Mouse (Mus musculus): ENCODE results near the gene Abcg1. TPM values are rescaled to one million over a fixed set of nuclear protein-coding genes. Genes with fewer than 3 reads are reported as not detected.
A peak's percentile ranks its signal among the peaks of the same experiment; 100 is the strongest.

Gene Abcg1
- polyA plus RNA-seq, 1 experiment, result 0.86 TPM

DNA sequence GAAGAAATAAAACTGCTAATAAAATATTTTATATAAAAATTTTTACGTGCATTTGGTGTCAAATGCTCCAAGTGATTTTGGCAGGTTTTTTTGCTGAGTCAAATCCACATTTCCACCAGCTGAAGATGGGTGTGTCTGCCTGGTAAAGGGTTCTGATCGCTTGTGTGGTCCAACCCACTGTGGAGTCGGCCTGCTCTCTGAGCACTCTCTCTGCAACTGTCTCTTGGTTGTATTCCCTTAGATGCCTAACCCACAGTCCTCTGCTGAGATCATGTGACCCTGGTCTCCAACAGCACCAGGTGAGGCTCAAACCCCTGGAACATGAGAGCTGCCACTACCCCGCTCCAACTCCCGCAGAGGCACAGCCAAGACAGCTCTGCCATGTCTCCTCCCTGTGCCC is 60.5 kb downstream of the Abcg1 start:
- Histone ChIP-seq H3K27ac (ENCODE audit: insufficient read depth, low read length) (no peak overlapping the region), H3K4me1 (ENCODE audit: control insufficient read depth, insufficient read depth, low read length) (no peaks in the 10 kb centered on the region), H3K4me3 (ENCODE audit: insufficient read depth, low read length) (no peak overlapping the region)
- TF ChIP-seq POLR2A (IDR thresholded peaks at IDR 0.05; ENCODE audit: low read depth, low read length), result no peak
- no peak for TF ChIP-seq CTCF (IDR thresholded peaks at IDR 0.05; ENCODE audit: borderline replicate concordance, insufficient read depth, low read length)

- no peak for TF ChIP-seq POLR2A (IDR thresholded peaks at IDR 0.05; ENCODE audit: low read depth, low read length)
- TF ChIP-seq CTCF (IDR thresholded peaks at IDR 0.05; ENCODE audit: borderline replicate concordance, insufficient read depth, low read length), result peak; percentile 94
- Histone ChIP-seq H3K4me3 (ENCODE audit: insufficient read depth, low read length) (no peak overlapping the region), H3K27ac (ENCODE audit: insufficient read depth, low read length) (no peak overlapping the region), H3K4me1 (ENCODE audit: control insufficient read depth, insufficient read depth, low read length) (no peaks in the 10 kb centered on the region)
These were observed 62.0 kb downstream of the Abcg1 start for GRCm38 (mm10) chr17:31119429-31119828.

DNA sequence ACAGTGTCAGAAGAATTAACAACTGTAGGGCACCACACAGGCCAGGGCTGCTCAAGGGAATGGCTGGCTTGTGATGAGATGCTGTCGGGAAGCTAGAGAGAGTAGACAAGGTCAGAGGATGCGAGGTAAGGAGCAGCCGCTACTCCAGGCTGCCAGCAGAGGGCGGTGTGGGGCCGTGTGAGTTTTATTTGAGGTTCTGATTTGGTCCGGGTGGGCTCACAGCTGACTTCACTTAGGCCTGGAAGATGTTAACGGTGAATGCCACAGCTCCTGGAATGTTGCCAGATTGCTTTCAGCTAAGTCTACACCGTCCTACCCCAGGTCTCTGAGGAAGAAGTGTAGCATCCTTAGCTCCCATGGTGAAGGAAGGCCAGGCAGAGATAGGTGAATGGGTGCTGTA is 64.5 kb downstream of the Abcg1 start:
- no peaks in the 10 kb centered on the region for H3K4me1 ChIP-seq (ENCODE audit: control insufficient read depth, insufficient read depth, low read length)
- TF ChIP-seq POLR2A (IDR thresholded peaks at IDR 0.05; ENCODE audit: low read depth, low read length), result no peak
- peak; percentile 77 for TF ChIP-seq CTCF (IDR thresholded peaks at IDR 0.05; ENCODE audit: borderline replicate concordance, insufficient read depth, low read length)
- H3K27ac ChIP-seq (ENCODE audit: insufficient read depth, low read length), result no peak overlapping the region
- H3K4me3 ChIP-seq (ENCODE audit: insufficient read depth, low read length), result no peak overlapping the region

- no peak for TF ChIP-seq POLR2A (IDR thresholded peaks at IDR 0.05; ENCODE audit: low read depth, low read length)
- no peak for TF ChIP-seq CTCF (IDR thresholded peaks at IDR 0.05; ENCODE audit: borderline replicate concordance, insufficient read depth, low read length)
- Histone ChIP-seq H3K4me3 (ENCODE audit: insufficient read depth, low read length) (no peak overlapping the region), H3K4me1 (ENCODE audit: control insufficient read depth, insufficient read depth, low read length) (no peaks in the 10 kb centered on the region), H3K27ac (ENCODE audit: insufficient read depth, low read length) (no peak overlapping the region)
These were observed 68.2 kb downstream of the Abcg1 start for GRCm38 (mm10) chr17:31125548-31126266.

DNA sequence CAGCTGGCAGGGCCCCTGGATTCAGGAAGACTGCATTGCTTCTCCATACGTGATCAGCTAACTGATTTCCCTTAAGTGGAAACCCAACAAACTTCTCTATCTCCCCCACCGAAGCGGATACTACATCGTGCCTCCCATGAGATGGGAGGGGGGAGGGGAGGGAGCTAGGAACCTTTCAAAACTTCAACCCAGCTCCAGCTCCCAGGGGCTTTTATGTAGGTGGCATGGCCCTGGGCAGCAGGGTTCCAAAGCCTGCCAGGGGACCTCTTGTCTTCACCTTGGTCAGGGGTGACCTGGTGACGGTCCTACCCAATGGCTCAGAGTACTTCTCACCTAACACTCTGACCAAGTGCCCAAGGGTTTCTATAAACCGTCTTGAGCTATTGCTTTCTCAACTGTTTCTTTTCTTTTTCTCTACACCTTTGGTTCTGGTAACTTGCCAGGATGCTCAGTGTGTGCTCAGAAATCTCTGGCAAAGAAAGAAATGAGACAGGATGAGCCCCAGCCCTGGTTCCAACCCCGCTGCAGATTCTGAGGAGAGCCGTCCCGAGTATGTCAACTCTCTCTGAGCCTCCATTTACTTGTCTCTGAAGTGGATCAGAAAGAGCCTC is 71.3 kb downstream of the Abcg1 start:
- H3K4me1 ChIP-seq (ENCODE audit: control insufficient read depth, insufficient read depth, low read length), result no peaks in the 10 kb centered on the region
- H3K4me3 ChIP-seq (ENCODE audit: insufficient read depth, low read length), result no peak overlapping the region
- TF ChIP-seq CTCF (IDR thresholded peaks at IDR 0.05; ENCODE audit: borderline replicate concordance, insufficient read depth, low read length) (no peak), POLR2A (IDR thresholded peaks at IDR 0.05; ENCODE audit: low read depth, low read length) (no peak)
- no peak overlapping the region for H3K27ac ChIP-seq (ENCODE audit: insufficient read depth, low read length)

GRCm38 (mm10) chr17:31129452-31129851 is 72.0 kb downstream of the Abcg1 start, which contains the start of gene Tff3:
Gene Tff3 (minus strand): TSS chr17:31129646.
- H3K27ac ChIP-seq (ENCODE audit: insufficient read depth, low read length), result no peak within 1 kb of the TSS
- no peak within 1 kb of the TSS for H3K4me3 ChIP-seq (ENCODE audit: insufficient read depth, low read length)
- TF ChIP-seq CTCF (IDR thresholded peaks at IDR 0.05; ENCODE audit: borderline replicate concordance, insufficient read depth, low read length) (no peak), POLR2A (IDR thresholded peaks at IDR 0.05; ENCODE audit: low read depth, low read length) (no peak)
- no peaks in the 10 kb centered on the region for H3K4me1 ChIP-seq (ENCODE audit: control insufficient read depth, insufficient read depth, low read length)

- H3K4me3 ChIP-seq (ENCODE audit: insufficient read depth, low read length), result no peak overlapping the region
- no peaks in the 10 kb centered on the region for H3K4me1 ChIP-seq (ENCODE audit: control insufficient read depth, insufficient read depth, low read length)
- no peak overlapping the region for H3K27ac ChIP-seq (ENCODE audit: insufficient read depth, low read length)
- TF ChIP-seq POLR2A (IDR thresholded peaks at IDR 0.05; ENCODE audit: low read depth, low read length) (no peak), CTCF (IDR thresholded peaks at IDR 0.05; ENCODE audit: borderline replicate concordance, insufficient read depth, low read length) (no peak)
These were observed 73.9 kb downstream of the Abcg1 start for GRCm38 (mm10) chr17:31131269-31131821.

DNA sequence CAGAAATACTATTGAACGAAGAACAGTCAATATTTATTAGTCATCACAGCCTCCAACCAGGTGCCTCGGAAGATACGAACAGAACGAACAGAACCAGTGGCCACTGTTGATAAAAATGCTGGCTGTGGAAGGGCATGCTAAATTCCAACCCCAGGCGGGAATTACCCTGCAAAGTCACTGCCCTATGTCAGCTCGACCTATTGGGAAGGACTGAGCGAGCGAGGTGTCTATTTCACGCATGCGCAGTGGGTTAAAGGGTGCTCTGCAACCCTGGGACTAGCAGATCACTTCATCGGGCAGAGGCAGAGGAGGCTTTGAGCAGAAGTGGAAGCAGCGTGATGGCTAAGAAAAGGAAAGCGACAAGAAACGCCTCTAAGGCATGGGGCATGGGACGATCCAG is 76.3 kb downstream of the Abcg1 start:
- Histone ChIP-seq H3K4me3 (ENCODE audit: insufficient read depth, low read length) (no peak overlapping the region), H3K4me1 (ENCODE audit: control insufficient read depth, insufficient read depth, low read length) (no peaks in the 10 kb centered on the region), H3K27ac (ENCODE audit: insufficient read depth, low read length) (no peak overlapping the region)
- TF ChIP-seq CTCF (IDR thresholded peaks at IDR 0.05; ENCODE audit: borderline replicate concordance, insufficient read depth, low read length) (no peak), POLR2A (IDR thresholded peaks at IDR 0.05; ENCODE audit: low read depth, low read length) (no peak)

DNA sequence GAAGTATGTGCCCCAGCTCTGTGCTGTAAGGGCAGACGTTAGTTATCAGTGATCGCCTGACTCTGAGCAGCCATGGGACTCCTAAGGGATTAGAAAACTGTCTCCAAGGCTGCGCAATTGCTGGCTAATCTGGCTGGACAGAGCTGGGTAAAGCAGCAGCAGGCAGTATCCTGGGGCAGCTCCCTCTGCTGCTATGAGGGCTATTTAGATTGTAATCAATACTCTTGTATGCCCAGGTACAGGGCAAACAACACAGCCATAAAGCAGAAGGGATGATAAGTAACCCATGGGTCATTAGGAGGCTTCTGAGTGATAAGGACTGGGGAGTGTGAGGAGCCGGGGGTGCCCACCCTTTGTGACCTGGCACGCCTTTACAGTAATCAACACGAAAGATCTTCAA is 77.4 kb downstream of the Abcg1 start:
- Histone ChIP-seq H3K4me1 (ENCODE audit: control insufficient read depth, insufficient read depth, low read length) (no peaks in the 10 kb centered on the region), H3K27ac (ENCODE audit: insufficient read depth, low read length) (no peak overlapping the region), H3K4me3 (ENCODE audit: insufficient read depth, low read length) (no peak overlapping the region)
- no peak for TF ChIP-seq POLR2A (IDR thresholded peaks at IDR 0.05; ENCODE audit: low read depth, low read length)
- no peak for TF ChIP-seq CTCF (IDR thresholded peaks at IDR 0.05; ENCODE audit: borderline replicate concordance, insufficient read depth, low read length)

- TF ChIP-seq CTCF (IDR thresholded peaks at IDR 0.05; ENCODE audit: borderline replicate concordance, insufficient read depth, low read length) (no peak), POLR2A (IDR thresholded peaks at IDR 0.05; ENCODE audit: low read depth, low read length) (no peak)
- H3K4me1 ChIP-seq (ENCODE audit: control insufficient read depth, insufficient read depth, low read length), result no peaks in the 10 kb centered on the region
- H3K4me3 ChIP-seq (ENCODE audit: insufficient read depth, low read length), result no peak overlapping the region
- H3K27ac ChIP-seq (ENCODE audit: insufficient read depth, low read length), result no peak overlapping the region
These were observed 78.8 kb downstream of the Abcg1 start for GRCm38 (mm10) chr17:31136291-31136690.
